Mouse (Mus musculus): ENCODE measurements around the gene Gosr2.

Gene Gosr2

GRCm38 (mm10) chr11:103697565-103698176 lies at the start of gene Gosr2:
TSS of gene Gosr2 (minus strand) at chr11:103697898.
- DNase-seq: peak; percentile 86

GRCm38 (mm10) chr11:103735046-103735781 lies 37.5 kb upstream of the Gosr2 start:
- DNase-seq: no peak

- DNase-seq: no peak
Measured at GRCm38 (mm10) chr11:103734411-103735045, 36.8 kb upstream of the Gosr2 start.

- DNase-seq: no peak
Measured at GRCm38 (mm10) chr11:103733961-103734360, 36.3 kb upstream of the Gosr2 start.

GRCm38 (mm10) chr11:103733069-103733468 lies 35.4 kb upstream of the Gosr2 start:
- DNase-seq: no peak

- no peak for DNase-seq
Measured at GRCm38 (mm10) chr11:103732306-103732705, 34.6 kb upstream of the Gosr2 start.

- no peak for DNase-seq
Measured at GRCm38 (mm10) chr11:103731594-103731993, 33.9 kb upstream of the Gosr2 start.

- DNase-seq: no peak
Measured at GRCm38 (mm10) chr11:103729282-103729985, 31.7 kb upstream of the Gosr2 start.

- DNase-seq: no peak
Measured at GRCm38 (mm10) chr11:103724331-103724771, 26.7 kb upstream of the Gosr2 start.

- DNase-seq: peak; percentile 36
Measured at GRCm38 (mm10) chr11:103722040-103722481, 24.4 kb upstream of the Gosr2 start.

- DNase-seq: peak; percentile 37
Measured at GRCm38 (mm10) chr11:103721468-103722039, 23.9 kb upstream of the Gosr2 start.

- no peak for DNase-seq
Measured at GRCm38 (mm10) chr11:103719436-103719835, 21.7 kb upstream of the Gosr2 start.

- no peak for DNase-seq
Measured at GRCm38 (mm10) chr11:103716971-103717370, 19.3 kb upstream of the Gosr2 start.

GRCm38 (mm10) chr11:103714074-103714473 lies 16.4 kb upstream of the Gosr2 start:
- DNase-seq: no peak

- no peak for DNase-seq
Measured at GRCm38 (mm10) chr11:103711851-103712587, 14.3 kb upstream of the Gosr2 start.

- no peak for DNase-seq
Measured at GRCm38 (mm10) chr11:103709982-103710381, 12.3 kb upstream of the Gosr2 start.

- DNase-seq: no peak
Measured at GRCm38 (mm10) chr11:103707005-103707404, 9.3 kb upstream of the Gosr2 start.

GRCm38 (mm10) chr11:103698226-103698625 lies 528 bp upstream of the Gosr2 start:
- no peak for DNase-seq

- DNase-seq: no peak
Measured at GRCm38 (mm10) chr11:103696851-103697564, 690 bp downstream of the Gosr2 start.

GRCm38 (mm10) chr11:103693241-103693640 lies 4.5 kb downstream of the Gosr2 start:
- DNase-seq: no peak

GRCm38 (mm10) chr11:103691036-103691435 lies 6.7 kb downstream of the Gosr2 start:
- DNase-seq: no peak
